In genomic region chr4:135313111-135313691, GRCm38 (mm10) we compare ENCODE assay signal across 8 mouse cellular contexts. TPM values are rescaled to one million over a fixed set of nuclear protein-coding genes. Genes with fewer than 3 reads are reported as not detected.
DNase-seq lines count a peak whose midpoint lies in the region; TF ChIP-seq lines count a peak whose summit lies in the region.

No protein-coding gene starts in this region.

- DNase-seq in spleen, adult 12 weeks (ENCODE audit: low spot score), result peak; percentile 21
- DNase-seq in spleen, postnatal 14 days (ENCODE audit: low spot score in 2 of 2), result no peak
- DNase-seq in heart, adult 8-10 months (ENCODE audit: low spot score), result peak; percentile 81
- peak; percentile 54 to 68 for DNase-seq in kidney, postnatal 4 days
- DNase-seq in left cerebral cortex, postnatal 25 days (ENCODE audit: low spot score in 2 of 2), result no peak
- DNase-seq in adrenal gland, adult 8-10 months, result no peak
- no peak for DNase-seq in left cerebral cortex, adult 9 months (ENCODE audit: low spot score in 2 of 2)

- 28% methylated on average over 17 of the region's 17 CpGs for WGBS in small intestine, adult 2 months

- intact Hi-C loops in left cerebral cortex, postnatal 25 days (cut with DNase I), result no loop called here

- H3K27ac ChIP-seq in small intestine, adult 2 months (ENCODE audit: insufficient read depth, low read depth, low read length), result peak overlapping the region; percentile 23

- peaks cover 5% of the 10 kb centered on the region for H3K36me3 ChIP-seq in small intestine, adult 2 months (ENCODE audit: control insufficient read depth, insufficient read depth, low read length)

- TF ChIP-seq CTCF in small intestine, adult 2 months (IDR thresholded peaks at IDR 0.05; ENCODE audit: extremely low read depth, insufficient read length, insufficient replicate concordance, low read depth, low read length), result no peak

- no peak for TF ChIP-seq POLR2A in small intestine, adult 2 months (IDR thresholded peaks at IDR 0.05; ENCODE audit: low read depth, low read length)

- peaks cover 21% of the 10 kb centered on the region for H3K4me1 ChIP-seq in small intestine, adult 2 months (ENCODE audit: control insufficient read depth, insufficient read depth, insufficient read length, low read length)

- no peak overlapping the region for H3K4me3 ChIP-seq in small intestine, adult 2 months (ENCODE audit: low read depth, low read length)

- H3K27me3 ChIP-seq in small intestine, adult 2 months (ENCODE audit: control insufficient read depth, insufficient read depth, low read length), result no peaks in the 10 kb centered on the region

RNA-seq across cellular contexts. Expression of gene Srrm1, which starts 39.9 kb away (rescaled TPM):
- total RNA-seq in heart, adult 8-10 months (2022), result 10 to 100 TPM; 47.4 to 70.9 (median 55.8) TPM
- polyA plus RNA-seq in small intestine, adult 2 months (2012; rRNA removed), result 7.4 and 12.2 TPM in 2 replicates
- 100 to 1,000 TPM; 122 to 124 TPM for total RNA-seq in left cerebral cortex, postnatal 25 days (2021)
- total RNA-seq in adrenal gland, adult 8-10 months (2022), result 100 to 1,000 TPM in 3 of 4 experiments, 10 to 100 TPM in 1; 95.5 to 188 (median 137) TPM

RNA-seq across cellular contexts. Expression of gene Clic4, which starts 40.6 kb away (rescaled TPM):
- total RNA-seq in heart, adult 8-10 months (2022), result 100 to 1,000 TPM; 236 to 258 (median 249) TPM
- 20.6 and 26.2 TPM in 2 replicates for polyA plus RNA-seq in small intestine, adult 2 months (2012; rRNA removed)
- total RNA-seq in left cerebral cortex, postnatal 25 days (2021), result 10 to 100 TPM; 31.8 to 34.1 TPM
- 10 to 100 TPM; 59.8 to 89.0 (median 74.4) TPM for total RNA-seq in adrenal gland, adult 8-10 months (2022)

Comparison
In these comparisons a context has a peak if more than half of its experiments do, and no peak if none do; other contexts are left out.
1. DNase-seq: peak in spleen, adult 12 weeks (single experiment), heart, adult 8-10 months (single experiment) and kidney, postnatal 4 days (2 of 2); none in spleen, postnatal 14 days (0 of 2), left cerebral cortex, postnatal 25 days (0 of 2), adrenal gland, adult 8-10 months (single experiment) and left cerebral cortex, adult 9 months (0 of 2).